Mouse (Mus musculus) granulocyte monocyte progenitor cell, adult 5-6 weeks (primary cell): ENCODE results near the gene Emc3. TPM values are rescaled to one million over a fixed set of nuclear protein-coding genes. Genes with fewer than 3 reads are reported as not detected.

Experiments used
- ATAC-seq: replicated peaks from 2 replicates; pipeline ENCODE4 v1.8.0; 2016; ENCODE audit warnings: mild to moderate bottlenecking, moderate TSS enrichment, inconsistent platforms; ENCODE audit not compliant: poor library complexity, severe bottlenecking
- total RNA-seq, 2 experiments: library from RNA; stranded (forward) in 1 of 2; stranded (reverse) in 1 of 2; fragments of 200-712, 200-1000 nt in 1 of 2; fragments of >200 nt in 1 of 2; fragmentation: Nextera tagmentation in 1 of 2; gene quantifications; 2 replicates each; pipeline ENCODE4 v1.2.3; 2014 to 2017

The Emc3 gene
- total RNA-seq, 2 experiments from 2014 or later: 38.7 to 47.4 TPM

GRCm38 (mm10) chr6:113465602-113466001 is 65.8 kb downstream of the Emc3 start:
- ATAC-seq: no peak

Other genes with a start within 250 kb of the Emc3 start
- 0.19 TPM in 1 of 2 replicates, not detected in the other for gene Cpne9, start 249.3 kb downstream of the Emc3 start, total RNA-seq (2014; fragmentation: Nextera tagmentation)
- gene Cpne9, start 249.3 kb downstream of the Emc3 start, total RNA-seq (2017): 0.39 TPM in 1 of 2 replicates, not detected in the other
- gene Brpf1, start 224.5 kb downstream of the Emc3 start, total RNA-seq (2014; fragmentation: Nextera tagmentation): 48.4 and 53.2 TPM in 2 replicates
- 40.0 and 43.8 TPM in 2 replicates for gene Brpf1, start 224.5 kb downstream of the Emc3 start, total RNA-seq (2017)
- 13.8 and 17.8 TPM in 2 replicates for gene Ogg1, start 204.7 kb downstream of the Emc3 start, total RNA-seq (2014; fragmentation: Nextera tagmentation)
- gene Ogg1, start 204.7 kb downstream of the Emc3 start, total RNA-seq (2017): 6.4 and 7.9 TPM in 2 replicates
- 18.7 and 23.0 TPM in 2 replicates for gene Camk1, start 187.7 kb downstream of the Emc3 start, total RNA-seq (2014; fragmentation: Nextera tagmentation)
- 17.2 and 18.3 TPM in 2 replicates for gene Camk1, start 187.7 kb downstream of the Emc3 start, total RNA-seq (2017)
- 18.9 and 21.0 TPM in 2 replicates for gene Tada3, start 153.8 kb downstream of the Emc3 start, total RNA-seq (2014; fragmentation: Nextera tagmentation)
- gene Tada3, start 153.8 kb downstream of the Emc3 start, total RNA-seq (2017): 9.7 and 13.8 TPM in 2 replicates
- gene Arpc4, start 153.5 kb downstream of the Emc3 start, total RNA-seq (2014; fragmentation: Nextera tagmentation): 223 and 277 TPM in 2 replicates
- 211 and 270 TPM in 2 replicates for gene Arpc4, start 153.5 kb downstream of the Emc3 start, total RNA-seq (2017)
- 1.5 and 3.1 TPM in 2 replicates for gene Ttll3, start 142.4 kb downstream of the Emc3 start, total RNA-seq (2014; fragmentation: Nextera tagmentation)
- gene Ttll3, start 142.4 kb downstream of the Emc3 start, total RNA-seq (2017): 0.26 and 1.8 TPM in 2 replicates
- 10.8 and 15.3 TPM in 2 replicates for gene Rpusd3, start 112.3 kb downstream of the Emc3 start, total RNA-seq (2014; fragmentation: Nextera tagmentation)
- 11.2 and 18.9 TPM in 2 replicates for gene Rpusd3, start 112.3 kb downstream of the Emc3 start, total RNA-seq (2017)
- gene Cidec, start 95.9 kb downstream of the Emc3 start, total RNA-seq (2014; fragmentation: Nextera tagmentation): not detected in 2 replicates
- not detected in 2 replicates for gene Cidec, start 95.9 kb downstream of the Emc3 start, total RNA-seq (2017)
- 53.5 and 73.6 TPM in 2 replicates for gene Jagn1, start 89.1 kb downstream of the Emc3 start, total RNA-seq (2014; fragmentation: Nextera tagmentation)
- gene Jagn1, start 89.1 kb downstream of the Emc3 start, total RNA-seq (2017): 23.2 and 28.3 TPM in 2 replicates
- gene Il17re, start 73.2 kb downstream of the Emc3 start, total RNA-seq (2014; fragmentation: Nextera tagmentation): not detected in 2 replicates
- 0.31 and 0.43 TPM in 2 replicates for gene Il17re, start 73.2 kb downstream of the Emc3 start, total RNA-seq (2017)
- gene Il17rc, start 60.2 kb downstream of the Emc3 start, total RNA-seq (2014; fragmentation: Nextera tagmentation): not detected in 2 replicates
- gene Il17rc, start 60.2 kb downstream of the Emc3 start, total RNA-seq (2017): not detected in 2 replicates
- 15.3 and 17.8 TPM in 2 replicates for gene Creld1, start 48.4 kb downstream of the Emc3 start, total RNA-seq (2014; fragmentation: Nextera tagmentation)
- gene Creld1, start 48.4 kb downstream of the Emc3 start, total RNA-seq (2017): 6.7 and 9.4 TPM in 2 replicates
- gene Prrt3, start 29.7 kb downstream of the Emc3 start, total RNA-seq (2014; fragmentation: Nextera tagmentation): not detected in 2 replicates
- gene Prrt3, start 29.7 kb downstream of the Emc3 start, total RNA-seq (2017): not detected in 2 replicates
- 23.8 and 27.4 TPM in 2 replicates for gene Fancd2, start within 50 bp of the Emc3 start, total RNA-seq (2014; fragmentation: Nextera tagmentation)
- 28.2 and 33.2 TPM in 2 replicates for gene Fancd2, start within 50 bp of the Emc3 start, total RNA-seq (2017)
- gene Fancd2os, start 69.1 kb upstream of the Emc3 start, total RNA-seq (2014; fragmentation: Nextera tagmentation): not detected in 2 replicates
- not detected in 2 replicates for gene Fancd2os, start 69.1 kb upstream of the Emc3 start, total RNA-seq (2017)
- 223 and 247 TPM in 2 replicates for gene Brk1, start 73.1 kb upstream of the Emc3 start, total RNA-seq (2014; fragmentation: Nextera tagmentation)
- 96.6 and 108 TPM in 2 replicates for gene Brk1, start 73.1 kb upstream of the Emc3 start, total RNA-seq (2017)
- gene Vhl, start 92.3 kb upstream of the Emc3 start, total RNA-seq (2014; fragmentation: Nextera tagmentation): 15.7 and 24.6 TPM in 2 replicates
- 11.0 and 11.3 TPM in 2 replicates for gene Vhl, start 92.3 kb upstream of the Emc3 start, total RNA-seq (2017)
- gene Irak2, start 106.8 kb upstream of the Emc3 start, total RNA-seq (2014; fragmentation: Nextera tagmentation): 6.7 and 9.5 TPM in 2 replicates
- 6.4 and 17.5 TPM in 2 replicates for gene Irak2, start 106.8 kb upstream of the Emc3 start, total RNA-seq (2017)
- gene Tatdn2, start 165.4 kb upstream of the Emc3 start, total RNA-seq (2014; fragmentation: Nextera tagmentation): 32.5 and 43.1 TPM in 2 replicates
- gene Tatdn2, start 165.4 kb upstream of the Emc3 start, total RNA-seq (2017): 111 and 115 TPM in 2 replicates
- gene Ghrl, start 188.2 kb upstream of the Emc3 start, total RNA-seq (2014; fragmentation: Nextera tagmentation): not detected in 2 replicates
- gene Ghrl, start 188.2 kb upstream of the Emc3 start, total RNA-seq (2017): 3.2 TPM in 1 of 2 replicates, not detected in the other
- gene Sec13, start 209.1 kb upstream of the Emc3 start, total RNA-seq (2014; fragmentation: Nextera tagmentation): 141 and 145 TPM in 2 replicates
- 161 and 217 TPM in 2 replicates for gene Sec13, start 209.1 kb upstream of the Emc3 start, total RNA-seq (2017)